Mouse (Mus musculus): Measurements from ENCODE around the gene Map2k1.

GRCm38 (mm10) chr9:64278665-64279310, 25.4 kb upstream of the Map2k1 start:
- no peak for TF ChIP-seq CTCF (IDR thresholded peaks at IDR 0.05; ENCODE audit: insufficient read depth, low read depth, low read length)
- TF ChIP-seq POLR2A (IDR thresholded peaks at IDR 0.05; ENCODE audit: insufficient read depth, low read depth, low read length): no peak

All from olfactory bulb, adult 2 months (tissue).